Mouse (Mus musculus) heart, embryonic 10.5 days (tissue): ENCODE data around the gene Mctp2. TPM values are rescaled to one million over a fixed set of nuclear protein-coding genes. Genes with fewer than 3 reads are reported as not detected.
"Not testable (repeated sequence)": the region's sequence is repeated elsewhere in the genome, so short reads cannot be mapped to it uniquely, and the experiment has no call there.

Source experiments
- DNase-seq: peaks from one replicate; pipeline ENCODE4 v3.0.0-alpha.2; 2017; ENCODE audit warnings: low spot score
- H3K27ac ChIP-seq: fragments of 300-500 bp; sonication (generic); 2 replicates; pipeline ENCODE4 v1.5.1; 2016; ENCODE audit warnings: mild to moderate bottlenecking
- H3K27me3 ChIP-seq: fragments of 300-500 bp; sonication (generic); 2 replicates; pipeline ENCODE4 v1.6.1; 2016; ENCODE audit warnings: mild to moderate bottlenecking; ENCODE audit not compliant: poor library complexity, insufficient read depth, severe bottlenecking
- H3K36me3 ChIP-seq: fragments of 300-500 bp; sonication (generic); 2 replicates; pipeline ENCODE4 v1.6.1; 2016; ENCODE audit warnings: mild to moderate bottlenecking, moderate library complexity
- H3K4me1 ChIP-seq: fragments of 300-500 bp; sonication (generic); 2 replicates; pipeline ENCODE4 v1.6.1; 2016; ENCODE audit warnings: mild to moderate bottlenecking
- H3K4me3 ChIP-seq: fragments of 300-500 bp; sonication (generic); 2 replicates; pipeline ENCODE4 v1.5.1; 2016; ENCODE audit warnings: mild to moderate bottlenecking, moderate library complexity
- H3K9me3 ChIP-seq: fragments of 300-500 bp; sonication (generic); 2 replicates; pipeline ENCODE4 v1.6.1; 2016; ENCODE audit warnings: mild to moderate bottlenecking, moderate library complexity
- WGBS: fragments of 180-500 bp; shearing (Covaris S2); methylation state at CpG from one replicate; pipeline ENCODE4 v1.1.7; 2016; 5-methylcytosine and 5-hydroxymethylcytosine counted together
- polyA plus RNA-seq: library from polyadenylated mRNA; unstranded; fragments of >200 nt; fragmentation: Nextera tagmentation; extraction: Ambion mirVana; gene quantifications from 2 replicates; pipeline ENCODE4 v1.2.1, GENCODE M21; 2016

Mctp2 gene
- polyA plus RNA-seq, 1 experiment from 2014 or later, result 0.36 TPM

DNA sequence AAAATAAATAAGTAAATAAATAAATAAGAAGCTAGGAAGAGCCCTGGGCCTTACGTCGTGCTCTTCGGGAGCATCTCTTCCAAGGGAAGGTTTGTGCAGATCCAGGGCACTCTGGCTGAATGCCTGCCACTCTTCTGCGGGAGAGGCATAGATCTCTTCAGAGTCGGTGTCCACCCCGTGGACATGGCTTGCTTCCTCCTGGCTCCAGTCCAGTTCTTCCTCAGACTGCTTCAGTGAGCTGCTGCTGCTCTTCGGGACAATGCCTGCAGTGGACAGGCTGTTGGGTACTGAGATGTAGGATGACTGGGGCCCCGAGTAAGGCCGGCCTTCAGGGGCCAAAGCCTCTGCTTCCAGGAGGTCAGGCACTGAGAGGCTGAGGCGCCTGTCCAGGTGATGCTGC lies 47.4 kb downstream of the Mctp2 start:
- H3K27ac ChIP-seq, result no peak overlapping the region
- no peak for DNase-seq
- no peaks in the 10 kb centered on the region for H3K4me1 ChIP-seq
- H3K9me3 ChIP-seq, result no peaks in the 10 kb centered on the region
- H3K27me3 ChIP-seq, result no peaks in the 10 kb centered on the region
- no peak overlapping the region for H3K4me3 ChIP-seq
- WGBS, result 90% methylated on average over 10 of the region's 10 CpGs
- no peaks in the 10 kb centered on the region for H3K36me3 ChIP-seq

DNA sequence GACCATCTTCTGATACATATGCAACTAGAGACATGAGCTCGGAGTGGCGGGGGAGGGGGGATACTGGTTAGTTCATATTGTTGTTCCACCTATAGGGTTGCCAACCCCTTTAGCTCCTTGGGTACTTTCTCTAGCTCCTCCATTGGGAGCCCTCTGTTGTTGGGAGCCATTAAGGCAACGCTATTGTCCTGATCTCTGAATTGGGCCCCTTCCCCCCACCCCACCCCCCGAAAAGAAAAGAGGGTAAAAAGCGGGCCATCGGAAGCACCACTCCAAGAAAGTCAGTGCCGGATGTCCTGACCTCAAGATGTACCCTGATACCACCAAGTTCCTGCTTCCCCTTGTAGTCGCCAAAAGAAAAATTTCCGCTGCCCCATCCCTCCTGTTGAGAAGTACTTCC lies 56.1 kb downstream of the Mctp2 start:
- H3K36me3 ChIP-seq, H3K9me3 ChIP-seq, H3K4me3 ChIP-seq, H3K4me1 ChIP-seq, H3K27me3 ChIP-seq, DNase-seq, H3K27ac ChIP-seq: not testable (repeated sequence)
- WGBS, result 92% methylated on average over 9 of the region's 9 CpGs

DNA sequence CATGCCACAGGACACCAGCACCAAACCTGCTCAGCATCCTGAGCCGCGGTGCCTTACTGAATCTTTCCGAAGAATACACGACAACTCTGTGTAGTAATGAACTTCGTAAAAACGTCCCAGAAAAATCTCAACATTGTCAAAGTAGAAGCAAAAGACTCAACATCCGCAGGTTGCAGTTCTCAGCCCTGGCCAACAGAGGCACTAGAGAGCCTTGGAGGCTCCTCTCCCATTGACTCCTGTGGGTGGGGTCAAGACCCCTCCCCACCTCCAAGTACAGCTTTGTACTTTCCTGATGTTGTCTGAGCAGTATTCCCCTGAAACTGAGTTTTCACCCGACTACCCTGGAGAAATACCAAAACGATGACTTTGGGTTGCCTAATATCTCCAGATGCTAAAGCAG lies 65.1 kb downstream of the Mctp2 start:
- Histone ChIP-seq H3K36me3 (no peaks in the 10 kb centered on the region), H3K9me3 (no peaks in the 10 kb centered on the region), H3K4me3 (no peak overlapping the region), H3K27ac (no peak overlapping the region), H3K27me3 (no peaks in the 10 kb centered on the region), H3K4me1 (no peaks in the 10 kb centered on the region)
- DNase-seq, result no peak
- WGBS, result 92% methylated on average over 9 of the region's 9 CpGs

DNA sequence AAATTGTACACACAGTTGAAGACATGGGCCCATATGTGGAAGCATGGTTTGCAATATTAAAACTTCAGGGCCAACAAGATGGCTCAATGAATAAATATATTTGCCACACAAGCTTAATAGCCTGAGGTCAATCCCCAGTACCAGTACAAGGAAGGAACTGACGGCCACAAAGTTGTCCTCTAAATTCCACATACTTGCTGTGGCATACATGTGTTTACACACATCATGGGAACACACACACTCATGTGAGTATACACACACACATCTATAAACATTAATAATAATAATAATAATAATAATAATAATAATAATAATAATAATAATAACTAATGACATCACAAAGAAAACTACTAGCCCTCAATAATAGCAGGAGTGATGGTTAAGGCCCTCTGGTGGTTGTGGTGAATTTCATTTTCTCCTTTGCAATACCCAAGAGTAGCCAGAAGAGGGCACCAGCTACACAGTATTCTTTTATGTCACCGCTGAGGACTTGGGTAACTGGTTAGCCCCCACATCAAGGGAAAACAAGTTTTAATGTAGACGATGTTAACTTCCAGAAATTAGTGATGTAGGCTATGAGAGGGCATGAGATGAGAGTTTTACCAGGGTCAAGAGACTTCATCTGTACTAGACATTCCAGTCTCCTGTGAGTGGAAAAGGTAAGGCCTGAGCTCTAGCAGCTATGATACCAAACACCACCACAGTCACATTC lies 66.5 kb downstream of the Mctp2 start:
- Histone ChIP-seq H3K4me3 (no peak overlapping the region), H3K9me3 (no peaks in the 10 kb centered on the region), H3K27ac (no peak overlapping the region), H3K27me3 (no peaks in the 10 kb centered on the region), H3K4me1 (peaks cover 6% of the 10 kb centered on the region; the same call in 1 of the 2 replicates), H3K36me3 (no peaks in the 10 kb centered on the region)
- no peak for DNase-seq
- 35% methylated on average over 3 of the region's 3 CpGs for WGBS

DNA sequence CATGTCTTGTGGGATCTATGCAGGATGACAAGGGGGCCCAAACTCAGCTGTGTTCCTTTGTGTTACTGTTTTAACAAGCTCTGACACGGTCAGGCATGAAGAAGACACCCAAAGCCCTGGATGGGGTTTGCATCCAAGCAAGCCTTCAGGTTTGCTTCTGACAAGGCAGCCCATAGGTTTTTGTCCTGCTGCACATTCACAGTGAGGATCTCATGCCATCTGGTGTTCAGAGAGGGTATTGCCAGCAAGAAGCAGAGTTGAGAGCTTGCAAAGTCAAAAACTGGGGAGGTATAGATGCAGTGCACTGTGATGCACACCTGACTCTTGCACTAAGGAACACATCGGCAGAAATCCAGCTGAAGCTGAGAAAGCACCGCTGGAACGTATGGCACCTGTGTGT lies 67.8 kb downstream of the Mctp2 start:
- H3K36me3 ChIP-seq, result no peaks in the 10 kb centered on the region
- DNase-seq, result no peak
- H3K9me3 ChIP-seq, result no peaks in the 10 kb centered on the region
- H3K27ac ChIP-seq, result no peak overlapping the region
- H3K4me1 ChIP-seq, result peaks cover 6% of the 10 kb centered on the region; the same call in 1 of the 2 replicates
- no peaks in the 10 kb centered on the region for H3K27me3 ChIP-seq
- WGBS, result 44% methylated on average over 4 of the region's 4 CpGs
- H3K4me3 ChIP-seq, result no peak overlapping the region

DNA sequence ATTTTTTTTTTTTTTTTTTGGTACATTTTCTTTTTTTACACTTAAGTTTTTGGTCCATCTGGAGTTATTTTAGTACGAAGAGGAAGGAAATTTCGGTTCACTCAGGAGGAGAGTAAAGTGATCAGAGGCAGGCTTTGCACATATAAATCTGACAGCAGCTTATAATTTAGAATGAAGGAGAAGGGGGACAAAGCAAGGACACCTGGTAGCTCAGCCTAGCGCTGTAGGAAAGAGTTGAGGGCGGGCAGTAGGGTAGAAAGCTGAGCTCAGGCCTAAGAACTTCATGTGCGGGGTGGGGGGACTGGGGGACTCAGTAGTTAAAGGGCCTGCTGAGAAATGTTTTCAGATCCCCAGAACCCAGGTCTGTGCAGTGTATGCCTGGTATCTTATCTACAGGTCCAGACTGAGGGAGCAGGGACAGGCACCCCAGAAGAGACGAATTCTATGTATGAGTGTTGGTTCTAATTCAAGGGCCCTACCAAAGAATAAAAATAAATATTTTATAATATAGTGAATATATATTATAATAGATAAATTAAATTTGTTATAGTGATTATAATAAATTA lies 71.9 kb downstream of the Mctp2 start:
- Histone ChIP-seq H3K9me3 (no peaks in the 10 kb centered on the region), H3K4me1 (peaks cover 9% of the 10 kb centered on the region; the same call in 1 of the 2 replicates), H3K27ac (no peak overlapping the region), H3K36me3 (no peaks in the 10 kb centered on the region), H3K27me3 (no peaks in the 10 kb centered on the region), H3K4me3 (no peak overlapping the region)
- WGBS, result 55% methylated on average over 6 of the region's 6 CpGs
- no peak for DNase-seq

DNA sequence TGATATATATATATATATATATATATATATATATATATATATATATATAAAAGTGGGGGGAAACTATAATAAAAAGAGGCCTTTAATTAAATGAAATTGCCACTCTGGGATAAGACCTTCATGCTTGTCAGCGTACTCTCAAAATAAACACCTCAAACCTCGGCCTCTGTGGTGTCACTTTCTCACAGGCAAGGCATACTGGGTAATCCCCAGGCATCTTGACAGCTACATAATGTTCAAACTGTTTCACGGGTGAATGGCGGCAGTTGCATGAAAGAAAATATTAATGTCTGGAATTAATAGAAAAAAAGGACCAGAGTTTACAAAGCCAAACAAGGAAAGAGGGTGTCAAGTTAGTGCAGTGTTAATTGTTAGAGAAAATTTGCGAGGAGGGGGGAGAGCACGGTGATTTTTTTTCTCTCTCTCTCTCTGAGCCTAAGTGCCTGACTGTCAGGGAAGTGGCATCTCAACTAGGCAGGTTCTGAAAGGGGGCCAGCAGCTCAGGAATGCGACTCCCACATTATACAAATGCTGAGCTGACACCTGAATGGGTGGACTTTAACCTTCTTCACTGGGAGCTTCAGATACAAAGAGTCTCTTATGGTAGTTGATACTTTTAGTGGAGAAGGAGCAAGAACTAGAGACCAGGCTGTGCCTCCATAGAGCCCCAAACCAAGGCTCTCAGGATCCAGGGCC lies 75.1 kb downstream of the Mctp2 start:
- Histone ChIP-seq H3K27ac (no peak overlapping the region), H3K27me3 (no peaks in the 10 kb centered on the region), H3K9me3 (no peaks in the 10 kb centered on the region), H3K4me3 (no peak overlapping the region), H3K36me3 (no peaks in the 10 kb centered on the region), H3K4me1 (peaks cover 9% of the 10 kb centered on the region; the same call in 1 of the 2 replicates)
- DNase-seq, result no peak
- 43% methylated on average over 7 of the region's 7 CpGs for WGBS

DNA sequence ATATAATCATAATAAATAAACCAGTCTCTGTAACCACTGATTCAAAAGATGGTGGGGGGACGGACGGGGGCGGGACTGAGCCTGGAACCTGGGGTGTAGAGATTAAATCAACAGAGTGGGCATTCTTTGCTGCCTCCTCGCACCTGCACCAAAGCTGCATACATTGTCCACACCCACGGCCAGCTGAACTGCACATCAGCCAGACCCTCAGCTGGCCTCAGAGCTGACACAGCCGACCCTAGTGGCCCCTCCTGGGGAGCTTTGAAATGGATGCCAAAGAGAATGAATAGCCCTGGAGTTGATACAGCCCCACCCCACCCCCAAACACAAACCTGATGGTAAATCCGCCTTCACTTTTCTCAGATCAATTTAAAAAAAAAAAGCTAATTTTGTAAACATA lies 76.5 kb downstream of the Mctp2 start:
- Histone ChIP-seq H3K27me3 (no peaks in the 10 kb centered on the region), H3K36me3 (no peaks in the 10 kb centered on the region), H3K4me1 (0 out of 2 replicates have a peak, but pooled peaks cover 3% of the 10 kb centered on the region), H3K9me3 (no peaks in the 10 kb centered on the region), H3K27ac (no peak overlapping the region), H3K4me3 (no peak overlapping the region)
- DNase-seq, result no peak
- WGBS, result 64% methylated on average over 7 of the region's 7 CpGs

DNA sequence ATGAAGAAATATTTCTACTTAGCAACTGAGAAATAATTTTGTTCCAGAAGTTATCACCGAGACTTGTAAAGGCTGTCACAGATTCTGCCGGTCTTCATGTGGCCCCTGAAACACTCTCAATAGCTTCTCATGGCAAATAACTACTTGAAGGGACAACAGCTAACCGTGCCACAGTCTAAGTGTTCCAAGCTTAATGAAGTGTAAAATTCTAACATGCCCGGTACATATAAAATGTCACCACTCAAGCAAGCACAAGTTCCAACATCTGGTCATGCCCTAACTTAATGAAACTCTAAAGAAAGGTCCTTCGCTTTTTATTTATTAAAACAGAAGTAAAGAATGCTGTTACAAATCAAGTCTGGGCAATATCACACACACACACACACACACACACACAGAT lies 82.8 kb downstream of the Mctp2 start:
- Histone ChIP-seq H3K4me3 (no peak overlapping the region), H3K4me1 (no peaks in the 10 kb centered on the region), H3K27me3 (no peaks in the 10 kb centered on the region), H3K9me3 (no peaks in the 10 kb centered on the region), H3K36me3 (no peaks in the 10 kb centered on the region), H3K27ac (no peak overlapping the region)
- no peak for DNase-seq
- 84% methylated on average over 5 of the region's 5 CpGs for WGBS

DNA sequence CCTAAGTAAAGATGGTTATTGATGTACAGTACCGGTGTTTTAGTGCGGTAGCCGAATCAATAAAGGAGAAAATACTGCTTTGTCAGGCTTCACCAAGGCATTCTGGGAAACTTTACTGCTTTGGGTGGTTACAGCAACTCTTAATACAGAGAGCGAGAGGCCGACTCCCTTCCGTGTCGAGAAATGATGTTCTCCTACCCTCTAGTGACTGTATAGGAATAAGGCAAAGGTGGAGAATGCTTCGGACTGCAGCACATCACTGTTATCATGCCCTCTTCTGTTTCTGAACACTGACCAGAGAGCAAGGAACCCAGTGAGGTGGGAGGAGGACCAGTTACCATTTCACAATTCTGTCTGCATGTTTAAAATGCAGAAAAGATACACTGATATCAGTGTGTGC lies 83.9 kb downstream of the Mctp2 start:
- no peaks in the 10 kb centered on the region for H3K36me3 ChIP-seq
- WGBS, result 77% methylated on average over 8 of the region's 8 CpGs
- DNase-seq, result no peak
- H3K4me1 ChIP-seq, result no peaks in the 10 kb centered on the region
- no peak overlapping the region for H3K27ac ChIP-seq
- no peak overlapping the region for H3K4me3 ChIP-seq
- H3K27me3 ChIP-seq, result no peaks in the 10 kb centered on the region
- no peaks in the 10 kb centered on the region for H3K9me3 ChIP-seq

DNA sequence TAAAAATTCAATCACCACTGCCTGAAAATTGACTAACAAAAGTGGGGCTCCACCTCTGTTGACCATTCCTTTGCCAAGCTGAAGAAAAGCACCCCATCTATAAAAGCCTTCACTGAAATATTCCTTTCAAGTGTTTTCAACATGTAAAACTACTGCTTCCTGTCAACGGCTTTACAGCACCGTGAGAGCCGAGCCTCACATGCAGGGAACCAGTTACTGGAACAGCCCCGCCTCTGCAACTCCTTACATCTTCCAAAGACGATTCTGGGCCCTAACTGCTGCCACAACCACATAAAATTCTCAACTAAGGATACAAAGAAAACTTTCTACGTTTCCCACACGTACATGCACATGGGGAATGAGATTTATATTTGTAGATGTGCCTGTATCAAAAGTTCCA lies 88.4 kb downstream of the Mctp2 start:
- no peak overlapping the region for H3K4me3 ChIP-seq
- H3K4me1 ChIP-seq, result no peaks in the 10 kb centered on the region

DNA sequence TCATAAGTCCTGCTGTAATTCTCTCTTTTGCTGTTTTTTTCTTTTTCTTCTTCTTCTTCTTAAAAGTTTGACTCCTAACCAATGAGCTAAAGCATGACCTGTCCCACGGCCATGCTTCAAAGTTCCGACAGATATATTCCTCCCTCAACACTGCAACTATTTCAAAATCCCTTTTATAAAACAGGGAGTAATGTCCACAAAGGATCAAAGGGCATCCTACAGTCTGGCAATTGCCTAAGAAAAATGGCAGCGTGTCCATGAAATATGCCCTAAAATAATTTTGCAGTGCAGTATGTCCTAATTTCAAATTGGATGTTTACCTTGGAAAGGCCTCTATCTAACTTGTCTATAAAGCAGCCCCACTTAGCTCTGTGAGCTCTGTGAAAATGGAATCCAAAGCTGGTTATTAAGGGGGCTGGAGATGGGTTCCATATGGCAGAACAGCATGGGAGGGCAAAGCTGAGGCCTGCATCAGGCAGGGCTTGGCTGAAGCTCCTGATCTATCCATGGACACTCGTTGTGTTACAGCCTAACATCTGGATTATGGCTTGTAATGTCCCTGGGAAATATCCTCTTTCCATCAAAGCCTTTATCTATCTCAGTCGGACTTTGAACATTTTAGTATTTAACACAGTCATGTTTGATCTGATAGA lies 90.7 kb downstream of the Mctp2 start:
- DNase-seq, result no peak
- Histone ChIP-seq H3K36me3 (no peaks in the 10 kb centered on the region), H3K4me1 (no peaks in the 10 kb centered on the region), H3K9me3 (no peaks in the 10 kb centered on the region), H3K4me3 (no peak overlapping the region), H3K27me3 (no peaks in the 10 kb centered on the region), H3K27ac (no peak overlapping the region)
- WGBS, result 77% methylated on average over 5 of the region's 5 CpGs

More for the DNA sequence above, 88.4 kb downstream of the Mctp2 start:
- Histone ChIP-seq H3K9me3 (no peaks in the 10 kb centered on the region), H3K27ac (no peak overlapping the region), H3K36me3 (no peaks in the 10 kb centered on the region), H3K27me3 (no peaks in the 10 kb centered on the region)
- no peak for DNase-seq
- 56% methylated on average over 7 of the region's 7 CpGs for WGBS

DNA sequence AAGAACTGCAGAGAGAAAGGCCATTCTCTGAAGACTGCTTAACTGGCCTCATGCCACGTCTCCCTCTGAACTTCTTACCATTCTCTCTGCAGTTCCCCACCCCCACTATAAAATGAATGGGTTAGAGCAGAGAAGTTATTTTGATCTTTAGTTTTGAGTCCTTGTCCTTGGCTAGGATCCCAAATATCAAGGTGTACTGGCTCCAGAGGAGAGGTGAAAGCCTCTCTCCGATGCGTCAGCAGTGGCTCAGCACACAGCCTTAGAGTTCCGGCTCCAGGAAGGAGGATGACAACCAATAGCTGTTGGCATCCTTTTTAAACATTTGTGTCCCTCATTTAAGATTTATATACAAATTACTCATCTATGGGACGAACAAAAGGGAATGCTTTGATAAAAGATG lies 96.2 kb downstream of the Mctp2 start:
- DNase-seq, result no peak
- no peaks in the 10 kb centered on the region for H3K4me1 ChIP-seq
- H3K4me3 ChIP-seq, result no peak overlapping the region
- H3K27ac ChIP-seq, result no peak overlapping the region
- H3K27me3 ChIP-seq, result no peaks in the 10 kb centered on the region
- 80% methylated on average over 5 of the region's 5 CpGs for WGBS
- H3K36me3 ChIP-seq, result no peaks in the 10 kb centered on the region
- H3K9me3 ChIP-seq, result no peaks in the 10 kb centered on the region
